Mouse (Mus musculus) brain, adult 2 months (tissue): Measurements from ENCODE around the gene Mapt.

Source experiments
- DNase-seq: peaks from one replicate; pipeline ENCODE4 v3.0.0; 2011; ENCODE audit warnings: low read depth, low spot score

Gene Mapt

DNA sequence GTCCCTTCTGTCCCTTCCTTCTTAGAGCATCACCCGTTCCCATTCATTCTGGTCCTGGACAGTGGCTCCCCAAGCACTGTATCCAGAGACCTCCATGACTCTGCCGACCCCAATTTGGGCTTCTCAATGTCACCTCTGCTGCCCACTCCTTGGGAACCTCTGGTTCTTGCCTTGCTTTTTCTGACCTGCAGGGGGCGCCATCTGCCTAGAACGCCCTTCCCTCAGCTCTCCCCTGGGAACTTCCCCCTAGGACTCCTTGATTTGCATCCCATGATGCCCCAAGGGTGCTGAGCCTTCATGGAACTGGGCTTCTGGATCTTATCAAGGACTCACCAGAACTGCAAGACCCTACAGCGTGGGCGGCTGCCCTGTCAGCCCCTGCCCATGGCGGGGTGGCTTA, 80.5 kb downstream of the Mapt start:
- no peak for DNase-seq

- peak; percentile 95 for DNase-seq
Measured at GRCm38 (mm10) chr11:104315703-104316102, 84.5 kb downstream of the Mapt start.

- DNase-seq, result no peak
Measured at GRCm38 (mm10) chr11:104316685-104317400, 85.7 kb downstream of the Mapt start.

GRCm38 (mm10) chr11:104317631-104318030, 86.4 kb downstream of the Mapt start:
- no peak for DNase-seq

GRCm38 (mm10) chr11:104318940-104319781, 88.0 kb downstream of the Mapt start:
- DNase-seq, result peak; percentile 72

GRCm38 (mm10) chr11:104320511-104320910, 89.3 kb downstream of the Mapt start:
- DNase-seq, result no peak

DNA sequence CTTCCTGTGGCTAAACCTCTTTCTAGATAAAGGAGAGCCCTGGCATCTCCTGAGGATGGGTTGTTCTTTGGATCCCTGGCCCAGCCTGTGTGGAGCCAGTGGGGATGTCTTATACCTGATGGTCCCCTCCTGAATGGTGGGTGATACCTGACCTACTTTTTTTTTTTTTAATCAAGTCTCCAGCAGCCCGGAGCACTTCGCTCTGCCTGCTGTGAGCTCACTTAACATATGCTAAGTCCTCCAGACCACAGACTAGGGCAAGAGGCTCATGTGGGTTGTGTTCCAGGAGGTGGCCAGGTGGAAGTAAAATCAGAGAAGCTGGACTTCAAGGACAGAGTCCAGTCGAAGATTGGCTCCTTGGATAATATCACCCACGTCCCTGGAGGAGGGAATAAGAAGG, 91.0 kb downstream of the Mapt start:
- no peak for DNase-seq

DNA sequence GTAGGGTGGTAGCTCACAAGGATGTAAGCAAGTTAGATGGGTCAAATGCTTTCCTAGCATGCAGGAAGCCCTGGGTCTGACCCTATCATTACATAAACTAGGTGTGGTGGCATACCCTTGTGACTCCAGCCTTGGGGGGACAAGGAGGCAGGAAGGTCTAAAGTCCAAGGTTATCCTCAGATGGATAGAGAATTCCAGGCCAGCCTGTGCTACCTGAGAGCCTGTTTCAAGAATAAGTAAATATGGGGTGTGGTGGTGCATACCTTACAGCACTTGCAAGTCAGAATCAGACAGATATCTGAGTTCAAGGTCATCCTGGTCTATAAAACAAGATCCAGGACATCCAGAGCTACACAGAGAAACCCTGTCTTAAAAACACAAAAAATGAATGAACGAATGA, 96.3 kb downstream of the Mapt start:
- DNase-seq, result no peak

- no peak for DNase-seq
Measured at GRCm38 (mm10) chr11:104327946-104328345, 96.8 kb downstream of the Mapt start.

DNA sequence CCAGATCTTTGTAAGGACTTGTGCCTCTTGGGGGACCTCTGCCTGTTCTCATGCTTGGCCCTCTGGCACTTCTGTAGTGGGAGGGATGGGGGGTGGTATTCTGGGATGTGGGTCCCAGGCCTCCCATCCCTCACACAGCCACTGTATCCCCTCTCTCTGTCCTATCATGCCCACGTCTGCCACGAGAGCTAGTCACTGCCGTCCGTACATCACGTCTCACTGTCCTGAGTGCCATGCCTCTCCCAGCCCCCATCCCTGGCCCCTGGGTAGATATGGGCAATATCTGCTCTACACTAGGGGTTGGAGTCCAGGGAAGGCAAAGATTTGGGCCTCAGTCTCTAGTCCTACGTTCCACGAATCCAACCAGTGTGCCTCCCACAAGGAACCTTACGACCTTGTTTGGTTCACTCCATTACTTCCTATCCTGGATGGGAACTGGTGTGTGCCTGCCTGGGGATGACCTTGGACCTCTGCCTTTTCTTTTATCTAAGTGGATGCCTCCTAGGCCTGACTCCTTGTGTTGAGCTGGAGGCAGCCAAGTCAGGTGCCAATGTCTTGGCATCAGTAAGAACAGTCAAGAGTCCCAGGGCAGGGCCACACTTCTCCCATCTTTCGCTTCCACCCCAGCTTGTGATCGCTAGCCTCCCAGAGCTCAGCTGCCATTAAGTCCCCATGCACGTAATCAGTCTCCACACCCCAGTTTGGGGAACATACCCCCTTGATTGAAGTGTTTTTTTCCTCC, 98.2 kb downstream of the Mapt start:
- DNase-seq, result no peak

GRCm38 (mm10) chr11:104330151-104330550, 99.0 kb downstream of the Mapt start:
- DNase-seq, result no peak

DNA sequence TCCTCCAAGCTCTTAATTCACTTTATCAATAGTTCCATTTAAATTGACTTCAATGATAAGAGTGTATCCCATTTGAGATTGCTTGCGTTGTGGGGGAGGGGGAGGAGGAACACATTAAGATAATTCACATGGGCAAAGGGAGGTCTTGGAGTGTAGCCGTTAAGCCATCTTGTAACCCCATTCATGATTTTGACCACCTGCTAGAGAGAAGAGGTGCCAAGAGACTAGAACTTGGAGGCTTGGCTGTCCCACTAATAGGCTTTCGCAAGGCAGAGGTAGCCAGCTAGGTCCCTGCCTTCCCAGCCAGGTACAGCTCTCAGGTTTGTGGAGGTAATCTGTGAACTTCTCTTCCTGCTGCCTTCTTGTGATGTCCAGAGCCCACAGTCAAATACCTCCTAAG, 100.0 kb downstream of the Mapt start:
- DNase-seq, result peak; percentile 44

GRCm38 (mm10) chr11:104332105-104332504, 100.9 kb downstream of the Mapt start:
- DNase-seq, result peak; percentile 69

GRCm38 (mm10) chr11:104334115-104334514, 102.9 kb downstream of the Mapt start:
- no peak for DNase-seq

GRCm38 (mm10) chr11:104334946-104335345, 103.8 kb downstream of the Mapt start:
- DNase-seq, result no peak

DNA sequence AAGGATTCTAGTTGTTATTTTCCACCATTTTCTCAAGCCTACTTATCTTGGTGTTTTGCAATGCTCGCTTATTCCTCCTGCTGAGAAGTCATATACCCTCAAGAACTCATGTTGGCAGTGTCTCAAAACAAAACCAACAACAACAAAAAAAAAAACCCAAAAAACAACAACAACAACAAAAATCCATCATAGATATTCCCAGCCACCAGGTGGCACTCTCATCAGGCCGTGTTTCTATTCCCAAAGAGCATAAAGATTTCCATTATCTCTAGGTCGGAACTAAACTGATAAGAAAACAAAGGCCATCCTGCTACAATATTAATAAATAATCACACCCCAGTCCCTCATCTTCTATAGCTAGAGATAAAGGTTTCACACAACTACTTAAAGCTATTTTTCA, 115.7 kb downstream of the Mapt start:
- DNase-seq, result peak; percentile 57

GRCm38 (mm10) chr11:104361790-104362189, 130.6 kb downstream of the Mapt start:
- DNase-seq, result peak; percentile 19

- no peak for DNase-seq
Measured at GRCm38 (mm10) chr11:104362704-104363103, 131.5 kb downstream of the Mapt start.

DNA sequence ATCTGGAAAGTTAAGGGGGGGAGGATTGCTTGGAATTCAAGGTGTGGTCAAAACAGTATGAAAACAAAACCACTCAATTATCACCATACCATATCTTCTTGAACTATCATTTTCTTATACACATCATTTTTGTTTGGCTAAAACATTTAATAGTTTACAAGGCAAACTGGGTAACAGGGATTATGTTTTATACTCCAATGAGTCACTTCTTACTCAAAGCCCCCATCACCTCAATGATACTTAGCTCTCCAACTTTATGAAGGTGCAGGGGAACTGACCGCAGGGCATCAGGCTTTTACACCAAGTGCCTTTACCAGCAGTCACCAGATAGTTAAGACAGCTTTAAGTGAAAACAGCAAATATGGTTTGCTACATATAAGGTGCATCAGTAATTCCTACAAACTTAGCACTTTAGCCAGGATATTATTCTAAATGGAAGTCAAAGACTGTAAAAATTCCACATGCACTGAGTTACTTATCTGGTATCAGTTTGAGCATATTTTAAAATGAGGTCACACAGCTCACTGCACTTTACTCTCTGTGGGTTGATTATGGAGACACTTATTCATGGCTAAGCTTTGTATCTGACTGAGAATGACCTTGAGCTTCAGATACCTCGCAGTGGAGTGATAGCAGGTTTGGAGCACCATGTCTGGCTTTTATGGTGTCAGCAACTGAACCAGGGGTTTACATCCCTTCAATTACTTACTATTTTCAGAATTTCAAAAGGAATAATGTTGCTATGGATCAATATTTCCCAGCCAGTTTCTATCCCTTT, 132.8 kb downstream of the Mapt start:
- DNase-seq, result no peak

DNA sequence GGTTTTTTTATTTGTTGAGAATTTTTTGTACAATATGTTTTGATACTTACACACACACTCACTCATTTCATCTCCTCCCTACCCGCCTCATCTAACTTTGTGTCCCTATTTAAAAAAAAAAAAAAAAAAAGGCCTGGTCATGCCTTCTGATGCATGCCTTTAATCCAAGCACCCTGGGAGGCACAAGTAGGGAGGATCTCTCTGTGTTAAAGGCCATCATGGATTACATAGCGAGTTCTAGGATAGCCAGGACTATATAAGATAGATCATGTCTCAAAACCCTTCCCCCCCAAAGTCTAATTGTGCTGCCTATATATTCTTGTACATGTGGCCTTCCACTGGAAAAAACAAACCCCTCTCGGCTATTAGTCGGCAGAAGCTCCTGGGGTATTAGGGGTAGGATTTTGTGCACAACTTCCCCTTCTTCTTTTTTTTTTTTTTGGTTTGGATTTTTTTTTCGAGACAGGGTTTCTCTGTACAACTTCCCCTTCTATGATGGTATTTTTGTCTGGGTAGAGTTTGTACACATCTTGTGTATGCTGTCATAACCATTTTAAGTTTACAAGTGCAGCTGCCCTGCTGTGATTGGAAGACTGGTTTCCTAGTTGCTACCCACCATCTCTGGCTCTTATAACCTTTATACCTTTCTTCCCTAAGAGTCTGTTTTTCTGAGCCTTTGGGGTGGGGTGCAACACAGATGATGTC, 136.4 kb downstream of the Mapt start:
- DNase-seq, result no peak

DNA sequence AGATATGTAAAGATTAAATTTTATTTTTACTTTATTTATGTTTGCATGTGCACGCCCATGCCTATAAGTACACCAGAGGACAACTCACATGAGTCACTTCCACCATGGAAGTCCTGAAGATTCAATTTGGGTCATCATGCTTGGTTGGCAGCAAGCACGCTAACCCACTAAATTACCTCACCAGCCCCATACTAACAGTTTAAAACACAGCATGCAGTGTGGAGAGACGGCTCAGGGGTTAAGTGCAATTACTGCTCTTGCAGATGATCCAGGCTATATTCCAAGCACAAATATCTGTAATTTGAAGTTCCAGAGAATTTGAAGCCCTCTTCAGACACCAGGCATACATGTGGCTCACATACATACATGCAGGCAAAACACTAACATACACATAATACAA, 145.1 kb downstream of the Mapt start:
- DNase-seq, result no peak
